Mouse (Mus musculus): Measurements from ENCODE around the gene Krcc1. TPM values are rescaled to one million over a fixed set of nuclear protein-coding genes. Genes with fewer than 3 reads are reported as not detected.

Krcc1 gene
- 11.9 and 13.9 TPM in 2 replicates for total RNA-seq (2014; rRNA removed)
- 15.0 and 15.6 TPM in 2 replicates for polyA plus RNA-seq (2015; fragmentation: Nextera tagmentation; extraction: Ambion mirVana)

DNA sequence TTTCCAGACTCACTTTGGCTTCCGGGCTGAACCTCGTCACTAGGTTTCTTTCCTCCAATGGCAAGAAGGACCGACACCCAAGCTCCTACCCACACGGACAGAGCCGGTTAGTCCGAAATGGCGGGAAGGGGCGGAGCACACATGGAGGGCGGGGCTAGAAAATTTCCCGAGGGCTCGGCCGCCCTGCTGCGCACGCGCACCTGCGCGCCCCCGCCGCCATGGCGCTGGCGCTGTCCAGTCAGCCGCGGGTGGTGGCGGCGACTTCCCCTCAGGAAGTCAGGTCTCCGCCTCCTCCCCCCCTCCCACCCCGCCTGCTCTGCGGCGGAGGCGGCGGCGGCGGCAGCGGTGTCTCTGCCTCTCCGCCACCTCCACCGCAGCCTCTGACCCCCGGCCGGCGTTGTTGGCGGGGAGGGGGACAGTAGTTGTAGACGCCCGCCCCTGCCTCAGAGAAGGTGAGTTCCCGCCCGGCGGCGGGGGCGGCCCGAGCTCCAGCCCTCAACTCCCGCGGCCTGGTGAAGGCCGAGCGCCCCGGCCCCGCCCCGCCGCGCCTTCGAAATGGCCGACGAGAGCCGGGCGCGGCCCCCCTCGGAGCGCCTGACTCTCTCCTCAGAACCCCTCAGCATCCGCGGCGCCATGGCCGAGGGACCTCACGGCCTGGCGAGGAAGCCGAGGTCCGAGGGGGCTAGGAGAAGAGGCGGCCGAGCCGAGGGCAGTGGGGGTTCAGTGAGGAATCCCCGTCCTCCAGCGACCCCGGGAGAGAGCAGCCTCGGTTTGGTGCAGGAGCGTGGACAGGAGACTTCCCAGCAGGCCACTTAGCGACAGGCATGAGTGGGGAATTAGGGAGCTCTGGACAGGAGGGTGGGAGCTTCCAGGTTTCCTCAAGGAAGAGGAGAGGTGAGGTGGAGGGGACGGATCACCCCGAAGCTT is at the start of gene Krcc1:
Krcc1 (plus strand) TSS at position 289 of the 927 bp plus-strand sequence.
- Histone ChIP-seq H3K27ac (ENCODE audit: low read depth, low read length) (peak within 1 kb of the TSS; percentile 97), H3K4me1 (ENCODE audit: insufficient read depth, low read length) (0 out of 2 replicates have a peak, but pooled peaks cover 8% of the 10 kb centered on the region), H3K27me3 (ENCODE audit: insufficient read depth, low read length) (no peaks in the 10 kb centered on the region), H3K9ac (replicated peaks; ENCODE audit: low read length, poor library complexity, severe bottlenecking) (peak within 1 kb of the TSS; percentile 99), H3K36me3 (ENCODE audit: insufficient read depth, low read length) (no peaks in the 10 kb centered on the region), H3K4me2 (ENCODE audit: low read depth, low read length, poor library complexity, severe bottlenecking) (peak within 1 kb of the TSS; percentile 74), H3K4me3 (ENCODE audit: low read depth, low read length) (peak within 1 kb of the TSS; percentile 94), H3K9me3 (ENCODE audit: low read length) (no peaks in the 10 kb centered on the region)
- peak; percentile 22 for TF ChIP-seq CTCF (IDR thresholded peaks at IDR 0.05)
- ATAC-seq (ENCODE audit: low FRiP score) = peak; percentile 93
- peak; percentile 96 for DNase-seq (ENCODE audit: low spot score)
- WGBS = under 1% methylated on average over 63 of the region's 84 CpGs

DNA sequence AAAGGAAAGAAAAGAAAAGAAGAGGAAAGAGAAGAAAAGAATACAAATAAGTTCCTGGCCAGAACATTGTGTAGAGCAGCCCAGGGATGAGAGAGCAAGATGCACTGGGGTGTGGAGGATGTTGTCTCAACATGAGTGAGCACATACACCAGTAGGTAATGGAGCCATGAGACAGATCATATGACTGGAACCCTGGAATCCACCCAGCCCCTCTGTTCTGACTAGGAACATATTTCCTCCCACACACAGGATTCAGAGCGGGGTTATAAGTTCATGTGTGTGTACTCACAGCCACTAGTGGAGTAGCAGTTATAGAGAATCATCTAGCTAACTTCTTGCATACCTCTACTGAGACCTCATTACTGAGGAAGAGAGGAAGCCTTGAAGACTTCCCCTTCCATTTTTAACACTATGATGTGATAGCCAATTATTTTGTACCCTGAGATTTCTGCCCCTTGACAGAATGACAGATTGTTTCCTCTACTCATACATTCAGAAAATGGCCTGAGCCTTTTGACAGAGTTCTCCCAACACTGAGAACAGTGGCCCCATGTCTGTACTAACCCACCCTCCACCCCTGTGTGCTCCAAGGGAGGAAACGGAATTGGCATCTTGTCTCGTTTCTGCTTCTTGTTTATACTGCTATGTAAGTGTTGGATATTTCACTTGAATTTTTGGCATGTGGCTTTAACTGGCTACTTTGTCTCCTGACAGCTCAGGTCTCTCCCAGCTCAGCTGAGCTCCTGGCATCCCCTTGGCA is 47.1 kb upstream of the Krcc1 start:
- Histone ChIP-seq H3K9me3 (ENCODE audit: low read length) (no peaks in the 10 kb centered on the region), H3K27me3 (ENCODE audit: insufficient read depth, low read length) (no peaks in the 10 kb centered on the region), H3K9ac (replicated peaks; ENCODE audit: low read length, poor library complexity, severe bottlenecking) (no peak overlapping the region), H3K36me3 (ENCODE audit: insufficient read depth, low read length) (no peaks in the 10 kb centered on the region), H3K4me1 (ENCODE audit: insufficient read depth, low read length) (no peaks in the 10 kb centered on the region), H3K4me2 (ENCODE audit: low read depth, low read length, poor library complexity, severe bottlenecking) (no peak overlapping the region), H3K27ac (ENCODE audit: low read depth, low read length) (no peak overlapping the region), H3K4me3 (ENCODE audit: low read depth, low read length) (no peak overlapping the region)
- DNase-seq (ENCODE audit: low spot score) = no peak
- no peak for TF ChIP-seq CTCF (IDR thresholded peaks at IDR 0.05)
- ATAC-seq (ENCODE audit: low FRiP score) = no peak
- WGBS = 87% methylated on average over 3 of the region's 3 CpGs

DNA sequence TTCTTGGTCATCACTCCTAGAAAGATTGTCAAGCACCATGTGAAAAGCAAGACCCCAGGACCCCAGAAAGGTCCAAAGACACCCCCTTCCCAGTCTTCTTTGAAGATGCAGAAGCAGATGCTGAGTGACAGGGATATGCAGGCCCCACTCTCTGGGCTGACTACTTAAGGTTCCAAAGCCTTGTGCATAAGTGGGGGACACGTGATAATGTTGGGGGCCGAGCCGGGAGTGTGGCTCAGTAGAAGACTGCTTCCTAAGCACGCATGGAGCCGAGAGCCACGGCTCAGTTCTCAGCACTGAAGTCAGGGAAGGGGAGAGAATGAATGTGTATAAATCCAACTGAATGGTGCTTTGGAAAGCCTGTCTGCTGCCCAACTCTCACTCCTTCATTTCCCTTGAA is 44.9 kb upstream of the Krcc1 start:
- H3K9me3 ChIP-seq (ENCODE audit: low read length) = no peaks in the 10 kb centered on the region
- no peaks in the 10 kb centered on the region for H3K4me1 ChIP-seq (ENCODE audit: insufficient read depth, low read length)
- H3K9ac ChIP-seq (replicated peaks; ENCODE audit: low read length, poor library complexity, severe bottlenecking) = no peak overlapping the region
- WGBS = 20% methylated on average over 6 of the region's 6 CpGs
- TF ChIP-seq CTCF (IDR thresholded peaks at IDR 0.05) = no peak
- no peaks in the 10 kb centered on the region for H3K27me3 ChIP-seq (ENCODE audit: insufficient read depth, low read length)
- no peaks in the 10 kb centered on the region for H3K36me3 ChIP-seq (ENCODE audit: insufficient read depth, low read length)
- H3K4me2 ChIP-seq (ENCODE audit: low read depth, low read length, poor library complexity, severe bottlenecking) = no peak overlapping the region
- H3K27ac ChIP-seq (ENCODE audit: low read depth, low read length) = no peak overlapping the region
- ATAC-seq (ENCODE audit: low FRiP score) (no peak), DNase-seq (ENCODE audit: low spot score) (no peak)
- no peak overlapping the region for H3K4me3 ChIP-seq (ENCODE audit: low read depth, low read length)

DNA sequence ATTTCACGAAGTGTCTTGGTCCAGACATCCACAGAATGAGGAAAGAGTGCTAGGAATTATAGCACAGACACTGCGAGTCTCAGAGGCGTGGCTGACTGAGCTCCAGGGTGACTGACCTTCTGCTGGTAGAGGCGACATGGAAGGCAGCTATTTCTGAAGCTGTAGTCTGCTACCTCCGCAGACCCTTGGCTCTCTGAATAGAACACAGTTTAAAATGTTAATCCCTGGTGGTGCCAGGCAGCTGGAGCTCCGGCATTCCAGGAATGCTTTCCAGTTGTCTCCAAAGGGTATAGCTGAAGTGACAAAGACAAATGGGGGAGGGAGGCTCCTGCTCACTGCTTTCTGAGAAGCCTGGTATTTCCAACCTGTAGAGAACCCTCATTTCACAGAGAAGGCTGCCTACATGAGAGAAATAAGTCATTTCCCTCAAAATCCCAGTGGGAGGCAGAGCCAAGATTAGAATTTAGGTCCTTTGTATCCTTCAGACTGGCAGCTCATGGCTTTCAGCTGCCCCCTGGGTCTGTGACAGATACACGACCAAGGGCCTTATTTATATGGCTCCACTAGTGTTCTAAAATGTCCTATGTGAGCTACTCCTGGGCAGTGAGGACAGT is 44.2 kb upstream of the Krcc1 start:
- peak; percentile 1 for DNase-seq (ENCODE audit: low spot score)
- H3K4me2 ChIP-seq (ENCODE audit: low read depth, low read length, poor library complexity, severe bottlenecking) = no peak overlapping the region
- no peaks in the 10 kb centered on the region for H3K27me3 ChIP-seq (ENCODE audit: insufficient read depth, low read length)
- H3K4me1 ChIP-seq (ENCODE audit: insufficient read depth, low read length) = no peaks in the 10 kb centered on the region
- WGBS = 8% methylated on average over 7 of the region's 7 CpGs
- no peaks in the 10 kb centered on the region for H3K36me3 ChIP-seq (ENCODE audit: insufficient read depth, low read length)
- H3K4me3 ChIP-seq (ENCODE audit: low read depth, low read length) = no peak overlapping the region
- ATAC-seq (ENCODE audit: low FRiP score) = no peak
- no peak overlapping the region for H3K27ac ChIP-seq (ENCODE audit: low read depth, low read length)
- no peak overlapping the region for H3K9ac ChIP-seq (replicated peaks; ENCODE audit: low read length, poor library complexity, severe bottlenecking)
- H3K9me3 ChIP-seq (ENCODE audit: low read length) = no peaks in the 10 kb centered on the region
- TF ChIP-seq CTCF (IDR thresholded peaks at IDR 0.05) = no peak

DNA sequence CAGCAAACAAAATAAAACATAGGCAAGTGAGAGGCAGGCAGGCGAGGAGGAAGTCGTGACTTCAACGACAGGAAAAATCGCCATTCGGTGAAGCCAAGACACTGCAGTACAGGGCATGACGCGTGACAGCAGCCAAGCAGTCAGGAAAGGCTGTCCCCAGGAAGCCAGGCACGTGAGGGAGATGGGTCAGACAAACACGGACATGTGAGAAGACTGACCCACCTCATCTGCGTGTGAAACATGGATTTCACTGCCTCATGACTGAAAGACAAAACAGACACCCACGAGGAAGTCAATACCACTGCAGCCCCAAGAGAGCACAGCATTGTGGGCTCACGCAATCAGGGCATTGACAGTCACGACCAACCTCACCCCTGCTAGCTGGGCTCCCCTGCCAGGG is 36.4 kb upstream of the Krcc1 start:
- ATAC-seq (ENCODE audit: low FRiP score) (no peak), DNase-seq (ENCODE audit: low spot score) (no peak)
- no peak for TF ChIP-seq CTCF (IDR thresholded peaks at IDR 0.05)
- Histone ChIP-seq H3K27me3 (ENCODE audit: insufficient read depth, low read length) (no peaks in the 10 kb centered on the region), H3K4me1 (ENCODE audit: insufficient read depth, low read length) (no peaks in the 10 kb centered on the region), H3K9me3 (ENCODE audit: low read length) (no peaks in the 10 kb centered on the region), H3K4me3 (ENCODE audit: low read depth, low read length) (no peak overlapping the region), H3K36me3 (ENCODE audit: insufficient read depth, low read length) (no peaks in the 10 kb centered on the region), H3K27ac (ENCODE audit: low read depth, low read length) (no peak overlapping the region), H3K9ac (replicated peaks; ENCODE audit: low read length, poor library complexity, severe bottlenecking) (no peak overlapping the region), H3K4me2 (ENCODE audit: low read depth, low read length, poor library complexity, severe bottlenecking) (no peak overlapping the region)
- WGBS = 76% methylated on average over 13 of the region's 13 CpGs

Measured in midbrain, postnatal 0 days (tissue).